Comparison of ENCODE assay signal across 33 mouse cellular contexts in the genomic region with DNA sequence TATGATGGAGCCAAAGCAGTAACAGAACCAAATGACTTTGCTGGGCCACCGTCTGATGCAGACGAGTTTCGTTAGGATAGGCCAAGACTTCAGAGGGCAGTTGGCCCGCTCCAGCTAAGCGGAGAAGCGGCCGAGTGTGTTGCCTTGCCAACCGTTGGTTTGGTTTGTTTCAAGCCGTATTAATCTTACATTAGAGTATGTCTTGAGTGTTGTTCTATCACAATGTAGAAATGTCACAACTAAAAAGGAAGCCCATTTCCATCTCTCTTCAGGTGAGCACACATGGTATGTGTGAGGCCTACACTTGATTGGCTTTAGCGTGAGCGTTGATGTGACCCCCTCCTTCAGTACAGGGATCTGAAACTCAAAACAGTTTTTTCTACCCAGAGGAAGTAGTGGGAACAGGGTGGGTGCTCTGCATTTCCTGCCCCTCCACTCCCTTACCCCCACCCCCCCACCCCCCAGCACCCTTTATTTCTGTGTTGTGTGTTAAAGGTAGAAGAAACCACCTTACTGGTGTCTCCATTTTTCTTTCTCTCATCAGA. TPM values are rescaled to one million over a fixed set of nuclear protein-coding genes. Genes with fewer than 3 reads are reported as not detected.
DNase-seq lines count a peak whose midpoint lies in the region; ATAC-seq and TF ChIP-seq lines count a peak whose summit lies in the region.
"Had no signal": no experiment of that assay in that cellular context is flagged by ENCODE, and none has a peak within 500 bp of the region (broad histone marks: within the 10 kb centered on the region; RNA-seq: fewer than 3 reads in every experiment).

No protein-coding gene starts in this region.

- no peaks in the 10 kb centered on the region for H3K27me3 ChIP-seq in thymus, adult 2 months (ENCODE audit: control insufficient read depth, insufficient read depth, low read length)
- H3K27me3 ChIP-seq in liver, embryonic 11.5 days (replicated peaks; ENCODE audit: control insufficient read depth, insufficient read depth, low read length): no peaks in the 10 kb centered on the region
- H3K27me3 ChIP-seq in hindbrain, embryonic 14.5 days (ENCODE audit: control insufficient read depth, insufficient read depth, low read length): no peaks in the 10 kb centered on the region
- H3K27me3 ChIP-seq: CH12.LX; forebrain, embryonic 12.5 days; heart, embryonic 15.5 days; intestine, embryonic 15.5 days; limb, embryonic 13.5 days; liver, embryonic 12.5 days; megakaryocyte, embryonic 14.5 days; midbrain, embryonic 12.5 days; neural tube, embryonic 13.5 days had no signal

- H3K9ac ChIP-seq in liver, embryonic 11.5 days (ENCODE audit: low read depth, low read length): no peak overlapping the region
- H3K9ac ChIP-seq in hindbrain, embryonic 14.5 days: no peak overlapping the region
- H3K9ac ChIP-seq: forebrain, embryonic 12.5 days; heart, embryonic 15.5 days; intestine, embryonic 15.5 days; limb, embryonic 13.5 days; liver, embryonic 12.5 days; liver, postnatal 0 days; midbrain, embryonic 12.5 days; neural tube, embryonic 13.5 days had no signal

- TF ChIP-seq CTCF in thymus, adult 2 months (IDR thresholded peaks at IDR 0.05; ENCODE audit: borderline replicate concordance, control insufficient read depth, extremely low read depth, insufficient read depth, low read length, poor library complexity): no peak

- H3K4me2 ChIP-seq in liver, embryonic 11.5 days: no peak overlapping the region
- H3K4me2 ChIP-seq in hindbrain, embryonic 14.5 days (replicated peaks): no peak overlapping the region
- H3K4me2 ChIP-seq: forebrain, embryonic 12.5 days; heart, embryonic 15.5 days; intestine, embryonic 15.5 days; limb, embryonic 13.5 days; liver, embryonic 12.5 days; midbrain, embryonic 12.5 days; neural tube, embryonic 13.5 days had no signal

- 77% methylated on average over 11 of the region's 11 CpGs for WGBS in thymus, adult 2 months
- 92% methylated on average over 11 of the region's 11 CpGs for WGBS in liver, embryonic 11.5 days
- 92% methylated on average over 11 of the region's 11 CpGs for WGBS in hindbrain, embryonic 14.5 days

- peak; percentile 56; the same call in 1 of the 2 replicates for ATAC-seq in common myeloid progenitor, adult 5-6 weeks (replicated peaks; ENCODE audit: low read depth, poor library complexity, severe bottlenecking)
- ATAC-seq in monocyte, adult 5-6 weeks (replicated peaks; ENCODE audit: insufficient number of reproducible peaks, low FRiP score, low TSS enrichment, poor library complexity, severe bottlenecking): peak; percentile 59
- no peak for ATAC-seq in liver, embryonic 11.5 days (replicated peaks; ENCODE audit: low FRiP score)
- no peak for ATAC-seq in hindbrain, embryonic 14.5 days (ENCODE audit: low FRiP score)
- ATAC-seq: hindbrain, postnatal 0 days; intestine, embryonic 15.5 days; liver, embryonic 12.5 days; liver, postnatal 0 days; lung, postnatal 0 days had no signal

- peak overlapping the region; percentile 42; the same call in 1 of the 2 replicates for H3K27ac ChIP-seq in thymus, adult 2 months (ENCODE audit: control insufficient read depth, insufficient read depth, low read length)
- H3K27ac ChIP-seq in liver, embryonic 11.5 days (ENCODE audit: low read depth, low read length): no peak overlapping the region
- H3K27ac ChIP-seq in hindbrain, embryonic 14.5 days: no peak overlapping the region
- H3K27ac ChIP-seq: forebrain, embryonic 12.5 days; heart, embryonic 10.5 days; heart, embryonic 15.5 days; hindbrain, postnatal 0 days; intestine, embryonic 15.5 days; kidney, postnatal 0 days; limb, embryonic 13.5 days; liver, embryonic 12.5 days; midbrain, embryonic 12.5 days; neural tube, embryonic 13.5 days had no signal

- H3K4me3 ChIP-seq in thymus, adult 2 months (ENCODE audit: control insufficient read depth, insufficient read depth, low read length): no peak overlapping the region
- no peak overlapping the region for H3K4me3 ChIP-seq in liver, embryonic 11.5 days (ENCODE audit: low read depth, low read length)
- no peak overlapping the region for H3K4me3 ChIP-seq in hindbrain, embryonic 14.5 days (replicated peaks; ENCODE audit: low read length)
- H3K4me3 ChIP-seq: erythroblast, embryonic 14.5 days; forebrain, embryonic 12.5 days; heart, embryonic 10.5 days; heart, embryonic 15.5 days; intestine, embryonic 15.5 days; limb, embryonic 13.5 days; liver, embryonic 12.5 days; megakaryocyte, embryonic 14.5 days; midbrain, embryonic 12.5 days; neural tube, embryonic 13.5 days had no signal

- no peaks in the 10 kb centered on the region for H3K9me3 ChIP-seq in liver, embryonic 11.5 days (ENCODE audit: control insufficient read depth, low read length)
- no peaks in the 10 kb centered on the region for H3K9me3 ChIP-seq in hindbrain, embryonic 14.5 days (ENCODE audit: control insufficient read depth, low read length)
- H3K9me3 ChIP-seq: forebrain, embryonic 12.5 days; heart, embryonic 10.5 days; heart, embryonic 15.5 days; intestine, embryonic 15.5 days; limb, embryonic 13.5 days; liver, embryonic 12.5 days; megakaryocyte, embryonic 14.5 days; midbrain, embryonic 12.5 days; neural tube, embryonic 13.5 days had no signal

- peaks cover 11% of the 10 kb centered on the region for H3K36me3 ChIP-seq in thymus, adult 2 months (ENCODE audit: control insufficient read depth, insufficient read depth, low read length)
- peaks cover 7% of the 10 kb centered on the region for H3K36me3 ChIP-seq in liver, embryonic 11.5 days (ENCODE audit: control insufficient read depth, insufficient read depth, low read length)
- H3K36me3 ChIP-seq in hindbrain, embryonic 14.5 days (replicated peaks; ENCODE audit: control insufficient read depth, insufficient read depth): peaks cover 12% of the 10 kb centered on the region; the same call in 1 of the 2 replicates
- H3K36me3 ChIP-seq: forebrain, embryonic 12.5 days; midbrain, embryonic 12.5 days had no signal

- no peak for DNase-seq in thymus, adult 2 months
- DNase-seq in thymus, adult 18-20 months: no peak
- DNase-seq in liver, embryonic 11.5 days (ENCODE audit: low spot score): no peak
- no peak for DNase-seq in hindbrain, embryonic 14.5 days (ENCODE audit: low spot score)
- DNase-seq: adrenal gland, adult 8-10 months; cerebellum, adult 11 months; cerebellum, postnatal 10 days; gastrocnemius, postnatal 14 days; heart, adult 11 months; kidney, adult 8-10 months; kidney, postnatal 4 days; liver, postnatal 0 days; right cerebral cortex, postnatal 25 days had no signal

- peaks cover 6% of the 10 kb centered on the region for H3K4me1 ChIP-seq in thymus, adult 2 months (replicated peaks; ENCODE audit: control insufficient read depth, insufficient read depth, low read length)
- no peaks in the 10 kb centered on the region; the same call in 1 of the 2 replicates for H3K4me1 ChIP-seq in liver, embryonic 11.5 days (replicated peaks; ENCODE audit: control insufficient read depth, insufficient read depth, low read length)
- no peaks in the 10 kb centered on the region for H3K4me1 ChIP-seq in hindbrain, embryonic 14.5 days (replicated peaks; ENCODE audit: control insufficient read depth, insufficient read depth, low read length)
- H3K4me1 ChIP-seq: intestine, embryonic 15.5 days; limb, embryonic 13.5 days; midbrain, embryonic 12.5 days had no signal

- TF ChIP-seq POLR2A in thymus, adult 2 months (IDR thresholded peaks at IDR 0.05; ENCODE audit: control insufficient read depth, extremely low read depth, insufficient read depth, low read length, poor library complexity): no peak

RNA-seq across cellular contexts. Expression of a gene that starts 48.2 kb away (rescaled TPM):
- 10.4 and 11.4 TPM in 2 replicates for polyA plus RNA-seq in thymus, adult 2 months (2012; rRNA removed)
- 14.6 and 40.0 TPM in 2 replicates for total RNA-seq in common myeloid progenitor, adult 5-6 weeks (2017)
- 60.0 to 68.3 TPM (median 64.2 TPM) in 3 replicates for total RNA-seq in monocyte, adult 5-6 weeks (2017)
- polyA plus RNA-seq in liver, embryonic 11.5 days (2014; fragmentation: Nextera tagmentation; extraction: Ambion mirVana): 4.3 and 4.8 TPM in 2 replicates
- polyA plus RNA-seq in hindbrain, embryonic 14.5 days (2014; fragmentation: Nextera tagmentation; extraction: Ambion mirVana): not detected in 2 replicates
- total RNA-seq: gastrocnemius, postnatal 14 days; layer of hippocampus, postnatal 25 days; midbrain, postnatal 0 days had no signal
- polyA plus RNA-seq: C2C12; erythroblast, embryonic 14.5 days; forebrain, embryonic 12.5 days; hindbrain, embryonic 11.5 days; neural tube, embryonic 13.5 days had no signal

Comparison
In these comparisons a context has a peak if more than half of its experiments do, and no peak if none do; other contexts are left out.
1. ATAC-seq: peak in common myeloid progenitor, adult 5-6 weeks (single experiment) and monocyte, adult 5-6 weeks (single experiment); none in liver, embryonic 11.5 days (single experiment) and hindbrain, embryonic 14.5 days (single experiment).